Mouse (Mus musculus) megakaryocyte progenitor cell, adult 5-6 weeks (primary cell): Measurements from ENCODE around the gene Hes6. TPM values are rescaled to one million over a fixed set of nuclear protein-coding genes. Genes with fewer than 3 reads are reported as not detected.

Source experiments
- total RNA-seq, 2 experiments: library from RNA; stranded (forward) in 1 of 2; stranded (reverse) in 1 of 2; fragments of 157-497, 149-512 nt in 1 of 2; fragments of 200-1000 nt in 1 of 2; gene quantifications; 2 replicates each; pipeline versions ENCODE4 v1.2.3 to v1.2.4; 2015 to 2017

The Hes6 gene
- total RNA-seq, 2 experiments from 2014 or later: 30.4 to 35.4 TPM

Other genes with a start within 250 kb of the Hes6 start
- 184 and 191 TPM in 2 replicates for gene Ramp1, start 234.2 kb downstream of the Hes6 start, total RNA-seq (2015)
- gene Ramp1, start 234.2 kb downstream of the Hes6 start, total RNA-seq (2017): 174 and 180 TPM in 2 replicates
- gene Ube2f, start 163.7 kb downstream of the Hes6 start, total RNA-seq (2015): 90.2 and 92.6 TPM in 2 replicates
- gene Ube2f, start 163.7 kb downstream of the Hes6 start, total RNA-seq (2017): 46.8 and 58.6 TPM in 2 replicates
- 19.8 and 20.0 TPM in 2 replicates for gene Scly, start 115.7 kb downstream of the Hes6 start, total RNA-seq (2015)
- 21.1 and 23.6 TPM in 2 replicates for gene Scly, start 115.7 kb downstream of the Hes6 start, total RNA-seq (2017)
- 0.05 and 0.17 TPM in 2 replicates for gene Espnl, start 92.0 kb downstream of the Hes6 start, total RNA-seq (2015)
- gene Espnl, start 92.0 kb downstream of the Hes6 start, total RNA-seq (2017): 0.03 and 0.17 TPM in 2 replicates
- not detected in 2 replicates for gene Klhl30, start 63.0 kb downstream of the Hes6 start, total RNA-seq (2015)
- 0.07 TPM in 1 of 2 replicates, not detected in the other for gene Klhl30, start 63.0 kb downstream of the Hes6 start, total RNA-seq (2017)
- gene Erfe, start 47.6 kb downstream of the Hes6 start, total RNA-seq (2015): 1.7 TPM in 1 of 2 replicates, not detected in the other
- 0.50 and 2.5 TPM in 2 replicates for gene Erfe, start 47.6 kb downstream of the Hes6 start, total RNA-seq (2017)
- 71.6 and 91.4 TPM in 2 replicates for gene Ilkap, start 15.2 kb downstream of the Hes6 start, total RNA-seq (2015)
- 120 and 137 TPM in 2 replicates for gene Ilkap, start 15.2 kb downstream of the Hes6 start, total RNA-seq (2017)
- 7.0 and 7.8 TPM in 2 replicates for gene Per2, start 45.3 kb upstream of the Hes6 start, total RNA-seq (2015)
- gene Per2, start 45.3 kb upstream of the Hes6 start, total RNA-seq (2017): 4.0 and 4.4 TPM in 2 replicates
- gene Traf3ip1, start 80.6 kb upstream of the Hes6 start, total RNA-seq (2015): 3.1 and 4.9 TPM in 2 replicates
- 3.3 and 5.3 TPM in 2 replicates for gene Traf3ip1, start 80.6 kb upstream of the Hes6 start, total RNA-seq (2017)
- gene Asb1, start 126.5 kb upstream of the Hes6 start, total RNA-seq (2015): 3.9 and 5.2 TPM in 2 replicates
- gene Asb1, start 126.5 kb upstream of the Hes6 start, total RNA-seq (2017): 6.1 and 28.7 TPM in 2 replicates